Mouse (Mus musculus): ENCODE results near the gene Cenpq. TPM values are rescaled to one million over a fixed set of nuclear protein-coding genes. Genes with fewer than 3 reads are reported as not detected.

Cenpq gene
- total RNA-seq (2014; rRNA removed) (3.4 and 3.8 TPM in 2 replicates), polyA plus RNA-seq (2012; rRNA removed) (0.42 and 0.65 TPM in 2 replicates)

DNA sequence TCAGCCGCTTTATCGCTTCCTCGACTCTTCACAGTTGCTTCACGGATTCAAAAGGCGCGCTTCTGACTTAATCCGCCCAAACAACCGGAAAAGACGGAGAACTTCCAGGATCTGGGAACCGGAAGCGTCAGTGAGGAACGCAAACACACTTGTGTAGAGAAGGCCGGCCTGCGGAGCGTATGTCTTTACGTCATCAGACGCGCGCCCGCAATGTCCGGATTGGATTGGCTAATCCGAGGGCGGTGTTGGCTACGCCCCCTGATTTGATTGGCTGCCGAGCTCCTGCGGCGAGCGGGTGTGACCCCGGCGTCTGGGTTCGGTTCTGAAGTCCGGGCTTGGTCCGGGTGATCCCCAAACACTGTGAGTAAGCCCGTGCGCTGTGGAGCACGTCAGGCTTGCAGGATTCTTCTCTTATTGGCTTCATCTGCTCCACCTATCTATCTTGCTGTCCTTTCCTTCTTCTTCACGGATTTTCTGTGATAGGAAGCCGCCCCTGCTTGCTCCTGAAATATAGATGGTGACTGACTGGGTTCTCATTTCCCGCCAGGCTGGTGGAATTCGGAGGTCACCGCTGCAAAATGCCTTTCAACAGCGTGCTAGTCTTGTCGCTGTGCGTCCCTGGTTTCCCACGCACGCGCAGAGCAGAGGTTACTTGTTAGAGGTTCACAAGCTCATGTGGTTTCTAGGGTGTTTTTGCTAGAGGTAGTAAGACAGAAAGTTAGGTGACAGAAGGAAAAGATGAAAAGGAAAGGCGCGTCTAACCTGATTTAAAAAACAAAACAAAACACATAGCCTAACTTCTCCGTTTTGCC, at the start of gene Cenpq, which contains the start of gene Mut:
TSS of gene Cenpq (minus strand) at position 628 of the 812 bp plus-strand sequence.
TSS of gene Mut (plus strand) at position 266 of the 812 bp plus-strand sequence.
- Histone ChIP-seq H3K4me1 (ENCODE audit: control insufficient read depth, insufficient read depth, low read length) (peaks cover 2% of the 10 kb centered on the region; the same call in 1 of the 2 replicates), H3K79me2 (ENCODE audit: control insufficient read depth, insufficient read depth, low read length) (no peaks in the 10 kb centered on the region; the same call in 1 of the 2 replicates)
- TF ChIP-seq CTCF (IDR thresholded peaks at IDR 0.05; ENCODE audit: low read depth, low read length) (no peak), POLR2A (IDR thresholded peaks at IDR 0.05; ENCODE audit: extremely low read depth, insufficient read depth, low read length) (peak; percentile 83)

DNA sequence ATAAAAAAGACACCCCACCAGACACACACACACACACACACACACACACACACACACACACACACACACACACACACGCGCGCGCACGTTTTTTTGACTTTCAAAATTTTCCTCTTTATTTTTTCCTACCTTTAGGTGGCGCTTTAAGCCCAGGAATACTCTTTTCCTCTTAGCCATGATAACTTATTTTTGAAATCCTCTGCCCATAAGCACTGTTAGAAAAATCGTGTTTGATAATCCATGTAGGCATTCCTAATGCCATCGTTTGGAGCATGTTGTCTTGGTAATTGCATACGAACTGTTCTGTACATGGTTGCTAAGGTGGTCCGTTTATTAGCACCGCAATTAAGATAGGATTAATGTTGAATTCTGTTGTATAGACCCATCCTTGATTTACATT, 43.1 kb upstream of the Cenpq start:
- Histone ChIP-seq H3K79me2 (ENCODE audit: control insufficient read depth, insufficient read depth, low read length) (no peaks in the 10 kb centered on the region), H3K4me1 (ENCODE audit: control insufficient read depth, insufficient read depth, low read length) (no peaks in the 10 kb centered on the region), H3K36me3 (ENCODE audit: control insufficient read depth, insufficient read depth, low read length) (no peaks in the 10 kb centered on the region), H3K27ac (replicated peaks; ENCODE audit: insufficient read depth, low read depth, low read length) (no peak overlapping the region), H3K4me3 (ENCODE audit: insufficient read depth, low read depth, low read length) (no peak overlapping the region), H3K9ac (ENCODE audit: low read depth, low read length) (no peak overlapping the region), H3K27me3 (ENCODE audit: control insufficient read depth, insufficient read depth, low read length) (no peaks in the 10 kb centered on the region)
- no peak for DNase-seq (ENCODE audit: extremely low read depth, low read depth, low spot score)
- WGBS: 72% methylated on average over 11 of the region's 11 CpGs
- no peak for TF ChIP-seq CTCF (IDR thresholded peaks at IDR 0.05; ENCODE audit: low read depth, low read length)
- TF ChIP-seq POLR2A (IDR thresholded peaks at IDR 0.05; ENCODE audit: extremely low read depth, insufficient read depth, low read length): no peak

More for the DNA sequence above, at the start of gene Cenpq, which contains the start of gene Mut:
- under 1% methylated on average over 50 of the region's 50 CpGs for WGBS
- Histone ChIP-seq H3K36me3 (ENCODE audit: control insufficient read depth, insufficient read depth, low read length) (peaks cover 21% of the 10 kb centered on the region), H3K4me3 (ENCODE audit: insufficient read depth, low read depth, low read length) (peak within 1 kb of the TSS; percentile 50), H3K9ac (ENCODE audit: low read depth, low read length) (peak within 1 kb of the TSS; percentile 60), H3K27ac (replicated peaks; ENCODE audit: insufficient read depth, low read depth, low read length) (peak within 1 kb of the TSS; percentile 98), H3K27me3 (ENCODE audit: control insufficient read depth, insufficient read depth, low read length) (no peaks in the 10 kb centered on the region)
- DNase-seq (ENCODE audit: extremely low read depth, low read depth, low spot score): peak; percentile 96

- no peak for DNase-seq (ENCODE audit: extremely low read depth, low read depth, low spot score)
- Histone ChIP-seq H3K4me3 (ENCODE audit: insufficient read depth, low read depth, low read length) (no peak overlapping the region), H3K79me2 (ENCODE audit: control insufficient read depth, insufficient read depth, low read length) (no peaks in the 10 kb centered on the region), H3K27ac (replicated peaks; ENCODE audit: insufficient read depth, low read depth, low read length) (no peak overlapping the region), H3K27me3 (ENCODE audit: control insufficient read depth, insufficient read depth, low read length) (no peaks in the 10 kb centered on the region), H3K9ac (ENCODE audit: low read depth, low read length) (no peak overlapping the region), H3K4me1 (ENCODE audit: control insufficient read depth, insufficient read depth, low read length) (no peaks in the 10 kb centered on the region), H3K36me3 (ENCODE audit: control insufficient read depth, insufficient read depth, low read length) (peaks cover 60% of the 10 kb centered on the region)
- TF ChIP-seq POLR2A (IDR thresholded peaks at IDR 0.05; ENCODE audit: extremely low read depth, insufficient read depth, low read length) (no peak), CTCF (IDR thresholded peaks at IDR 0.05; ENCODE audit: low read depth, low read length) (no peak)
- 85% methylated on average over 3 of the region's 3 CpGs for WGBS
Observed at GRCm38 (mm10) chr17:40948518-40948917, 13.7 kb upstream of the Cenpq start.

DNA sequence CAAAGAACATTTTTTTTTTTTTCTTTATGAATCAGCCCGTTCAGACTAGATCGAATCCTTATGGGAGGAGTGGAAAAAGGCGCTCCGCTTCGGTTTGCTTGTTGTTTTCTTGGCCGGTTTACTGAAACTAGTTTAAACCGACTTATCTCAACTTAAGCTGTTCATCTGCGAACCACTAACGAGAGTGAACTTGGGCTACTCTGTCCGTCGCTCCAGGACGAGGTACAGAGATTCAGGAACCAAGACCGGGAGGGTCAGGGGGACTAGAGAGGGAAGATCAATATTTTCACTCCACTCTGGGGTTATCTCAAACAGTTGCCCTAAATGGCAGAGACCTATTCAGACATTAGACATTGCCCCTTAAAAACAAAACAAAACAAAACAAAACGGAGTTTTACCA, 862 bp downstream of the Cenpq start:
- WGBS: 1% methylated on average over 14 of the region's 14 CpGs
- Histone ChIP-seq H3K4me3 (ENCODE audit: insufficient read depth, low read depth, low read length) (peak overlapping the region; percentile 23), H3K79me2 (ENCODE audit: control insufficient read depth, insufficient read depth, low read length) (no peaks in the 10 kb centered on the region; the same call in 1 of the 2 replicates), H3K4me1 (ENCODE audit: control insufficient read depth, insufficient read depth, low read length) (peaks cover 2% of the 10 kb centered on the region; the same call in 1 of the 2 replicates), H3K36me3 (ENCODE audit: control insufficient read depth, insufficient read depth, low read length) (peaks cover 19% of the 10 kb centered on the region), H3K27ac (replicated peaks; ENCODE audit: insufficient read depth, low read depth, low read length) (no peak overlapping the region), H3K9ac (ENCODE audit: low read depth, low read length) (peak overlapping the region; percentile 32; the same call in 1 of the 2 replicates), H3K27me3 (ENCODE audit: control insufficient read depth, insufficient read depth, low read length) (no peaks in the 10 kb centered on the region)
- TF ChIP-seq CTCF (IDR thresholded peaks at IDR 0.05; ENCODE audit: low read depth, low read length) (no peak), POLR2A (IDR thresholded peaks at IDR 0.05; ENCODE audit: extremely low read depth, insufficient read depth, low read length) (no peak)
- no peak for DNase-seq (ENCODE audit: extremely low read depth, low read depth, low spot score)

DNA sequence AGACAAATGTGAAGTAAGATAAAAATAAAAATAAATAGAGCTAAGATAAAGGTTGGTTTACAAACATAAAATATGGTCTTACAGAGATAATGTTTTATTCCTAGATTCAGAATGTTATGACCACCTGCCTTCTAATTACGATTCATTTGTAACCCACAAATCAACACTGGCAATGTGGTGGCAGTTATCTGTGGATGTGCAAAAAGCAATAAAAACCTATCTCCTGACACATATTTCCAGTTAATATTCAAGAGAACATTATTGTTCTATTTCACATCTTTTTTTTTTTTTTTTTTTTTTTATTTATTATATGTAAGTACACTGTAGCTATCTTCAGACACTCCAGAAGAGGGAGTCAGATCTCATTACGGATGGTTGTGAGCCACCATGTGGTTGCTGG, 19.3 kb downstream of the Cenpq start:
- no peaks in the 10 kb centered on the region for H3K36me3 ChIP-seq (ENCODE audit: control insufficient read depth, insufficient read depth, low read length)
- H3K79me2 ChIP-seq (ENCODE audit: control insufficient read depth, insufficient read depth, low read length): no peaks in the 10 kb centered on the region
- H3K4me3 ChIP-seq (ENCODE audit: insufficient read depth, low read depth, low read length): no peak overlapping the region
- no peak overlapping the region for H3K9ac ChIP-seq (ENCODE audit: low read depth, low read length)
- no peak for DNase-seq (ENCODE audit: extremely low read depth, low read depth, low spot score)
- TF ChIP-seq POLR2A (IDR thresholded peaks at IDR 0.05; ENCODE audit: extremely low read depth, insufficient read depth, low read length) (no peak), CTCF (IDR thresholded peaks at IDR 0.05; ENCODE audit: low read depth, low read length) (no peak)
- H3K27me3 ChIP-seq (ENCODE audit: control insufficient read depth, insufficient read depth, low read length): no peaks in the 10 kb centered on the region
- no peaks in the 10 kb centered on the region for H3K4me1 ChIP-seq (ENCODE audit: control insufficient read depth, insufficient read depth, low read length)
- WGBS: 95% methylated on average over 2 of the region's 2 CpGs
- no peak overlapping the region for H3K27ac ChIP-seq (replicated peaks; ENCODE audit: insufficient read depth, low read depth, low read length)

DNA sequence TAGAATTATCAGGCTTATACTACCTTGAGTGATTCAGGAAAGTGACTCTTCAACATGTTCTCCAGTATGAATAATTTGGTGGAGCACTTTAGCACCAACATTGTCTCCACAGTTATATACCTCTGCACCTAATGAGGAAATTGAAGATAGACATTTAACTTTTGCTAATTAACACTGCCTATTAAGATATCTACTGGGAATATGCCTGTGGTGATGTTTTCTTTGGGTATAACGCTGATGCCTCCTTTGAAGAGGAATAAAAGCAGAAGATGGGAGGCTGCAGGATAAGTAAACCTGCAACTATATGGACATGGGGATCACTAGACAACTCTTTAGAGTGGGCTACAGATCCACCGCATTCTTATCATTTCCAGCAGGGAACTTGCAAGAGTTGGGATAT, 20.6 kb downstream of the Cenpq start, which contains the start of gene Glyatl3:
TSS of gene Glyatl3 (minus strand) at position 101 of the 400 bp plus-strand sequence.
- H3K27ac ChIP-seq (replicated peaks; ENCODE audit: insufficient read depth, low read depth, low read length): no peak within 1 kb of the TSS
- no peak within 1 kb of the TSS for H3K4me3 ChIP-seq (ENCODE audit: insufficient read depth, low read depth, low read length)
- H3K36me3 ChIP-seq (ENCODE audit: control insufficient read depth, insufficient read depth, low read length): no peaks in the 10 kb centered on the region
- TF ChIP-seq POLR2A (IDR thresholded peaks at IDR 0.05; ENCODE audit: extremely low read depth, insufficient read depth, low read length) (no peak), CTCF (IDR thresholded peaks at IDR 0.05; ENCODE audit: low read depth, low read length) (no peak)
- DNase-seq (ENCODE audit: extremely low read depth, low read depth, low spot score): no peak
- no peaks in the 10 kb centered on the region for H3K79me2 ChIP-seq (ENCODE audit: control insufficient read depth, insufficient read depth, low read length)
- WGBS: 91% methylated on average over 2 of the region's 2 CpGs
- no peak within 1 kb of the TSS for H3K9ac ChIP-seq (ENCODE audit: low read depth, low read length)
- no peaks in the 10 kb centered on the region for H3K27me3 ChIP-seq (ENCODE audit: control insufficient read depth, insufficient read depth, low read length)
- no peaks in the 10 kb centered on the region for H3K4me1 ChIP-seq (ENCODE audit: control insufficient read depth, insufficient read depth, low read length)

Measured in liver, adult 2 months (tissue).